Mouse (Mus musculus) embryo, embryonic 11.5 days (tissue): Measurements from ENCODE around the gene Tarsl2.

Experiments used
- DNase-seq: peaks from one replicate; pipeline ENCODE4 v3.0.0-alpha.2; 2012; ENCODE audit warnings: low read depth, low spot score

The Tarsl2 gene

GRCm38 (mm10) chr7:65650662-65651061 lies 6.0 kb downstream of the Tarsl2 start:
- DNase-seq, result no peak

- no peak for DNase-seq
These were observed 12.9 kb downstream of the Tarsl2 start for GRCm38 (mm10) chr7:65657490-65658120.

DNA sequence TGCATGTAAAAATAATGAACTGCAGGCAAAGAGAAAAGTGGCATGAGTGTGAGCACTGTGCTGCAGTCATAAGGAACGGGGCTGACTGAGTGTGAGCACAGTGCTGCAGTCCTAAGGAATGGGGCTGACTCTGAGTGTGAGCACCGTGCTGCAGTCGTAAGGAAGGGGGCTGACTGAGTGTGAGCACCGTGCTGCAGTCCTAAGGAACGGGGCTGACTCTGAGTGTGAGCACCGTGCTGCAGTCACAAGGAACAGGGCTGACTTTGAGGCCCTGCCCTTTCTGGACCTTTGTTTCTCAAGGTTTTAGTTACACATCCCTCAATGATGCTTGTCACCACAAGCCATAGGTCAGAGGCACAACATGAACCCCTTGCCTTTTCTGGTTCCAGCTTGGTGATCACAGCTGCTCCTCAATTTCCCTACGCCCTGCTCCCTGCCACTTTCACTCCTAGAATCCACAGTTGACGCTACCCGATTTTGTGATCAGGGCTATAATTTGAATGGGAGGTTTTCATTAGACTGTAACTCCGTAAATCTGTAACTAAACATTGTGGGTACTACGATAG lies 18.6 kb downstream of the Tarsl2 start:
- DNase-seq, result no peak

GRCm38 (mm10) chr7:65663886-65664285 lies 19.2 kb downstream of the Tarsl2 start:
- DNase-seq, result no peak

DNA sequence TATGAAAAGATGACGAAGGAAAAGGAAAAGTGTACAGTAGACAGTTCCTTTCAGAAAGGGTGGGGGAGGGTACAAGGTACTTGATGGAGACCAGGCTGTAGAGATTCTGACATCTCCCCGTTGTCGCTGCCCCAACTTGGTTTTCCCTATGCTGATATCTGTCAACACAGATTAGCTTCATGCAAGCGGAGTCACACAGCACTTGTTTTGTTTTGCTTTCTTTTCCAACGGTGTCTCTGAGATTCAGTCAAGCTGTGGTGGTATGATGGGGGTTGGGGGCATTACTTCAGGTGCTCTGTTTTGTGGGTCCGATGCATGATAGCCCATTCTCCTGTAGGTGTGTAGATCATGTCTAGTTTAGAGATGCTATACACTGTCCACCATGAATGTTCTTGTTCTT lies 22.8 kb downstream of the Tarsl2 start:
- no peak for DNase-seq

GRCm38 (mm10) chr7:65678050-65678449 lies 33.4 kb downstream of the Tarsl2 start:
- no peak for DNase-seq

GRCm38 (mm10) chr7:65678900-65679595 lies 34.4 kb downstream of the Tarsl2 start:
- DNase-seq, result no peak

DNA sequence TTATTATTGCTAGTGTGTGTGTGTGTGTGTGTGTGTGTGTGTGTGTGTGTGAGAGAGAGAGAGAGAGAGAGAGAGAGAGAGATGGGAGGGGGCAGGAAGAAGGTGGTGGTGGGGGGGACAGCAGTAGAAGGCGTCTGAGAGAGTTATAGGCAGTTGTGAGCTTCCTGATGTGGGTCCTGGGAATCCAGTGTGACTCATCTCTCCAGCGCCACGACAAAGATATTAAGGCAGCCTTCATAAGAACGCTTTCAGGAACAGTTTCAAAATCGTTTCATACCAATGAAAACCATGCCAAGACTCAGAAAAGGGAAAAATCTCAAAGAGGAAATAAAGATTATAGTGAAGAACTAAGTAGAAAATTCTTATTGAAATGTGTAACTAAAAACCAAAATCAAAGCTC lies 36.5 kb downstream of the Tarsl2 start:
- no peak for DNase-seq

DNA sequence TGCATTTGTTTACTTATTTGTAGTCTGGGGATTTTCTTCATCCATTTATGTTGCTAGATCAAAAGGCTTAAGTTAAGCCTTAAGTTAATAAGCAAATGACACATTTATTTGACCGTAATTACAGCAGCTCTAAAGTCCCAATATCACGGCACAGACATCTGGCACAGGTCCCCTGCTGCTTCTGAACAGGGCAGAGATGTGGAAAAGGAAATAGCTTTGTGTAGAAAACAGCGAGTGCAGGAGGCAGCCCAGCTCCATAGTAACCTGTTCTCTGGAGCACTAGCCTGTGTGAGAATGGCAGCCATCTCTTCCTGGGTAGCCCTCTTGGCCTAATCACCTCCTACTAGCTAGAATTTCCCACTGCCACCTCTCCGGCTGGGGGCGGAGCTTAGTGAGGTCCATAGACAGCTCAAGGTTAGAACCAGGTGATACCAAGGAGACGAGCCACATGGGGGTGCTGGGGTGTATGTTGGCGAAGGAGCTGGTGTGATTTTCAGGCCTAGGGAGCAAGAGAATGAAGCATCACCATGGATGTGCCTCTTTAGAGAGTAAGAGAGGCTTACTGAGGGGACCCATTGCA lies 39.6 kb downstream of the Tarsl2 start:
- no peak for DNase-seq

DNA sequence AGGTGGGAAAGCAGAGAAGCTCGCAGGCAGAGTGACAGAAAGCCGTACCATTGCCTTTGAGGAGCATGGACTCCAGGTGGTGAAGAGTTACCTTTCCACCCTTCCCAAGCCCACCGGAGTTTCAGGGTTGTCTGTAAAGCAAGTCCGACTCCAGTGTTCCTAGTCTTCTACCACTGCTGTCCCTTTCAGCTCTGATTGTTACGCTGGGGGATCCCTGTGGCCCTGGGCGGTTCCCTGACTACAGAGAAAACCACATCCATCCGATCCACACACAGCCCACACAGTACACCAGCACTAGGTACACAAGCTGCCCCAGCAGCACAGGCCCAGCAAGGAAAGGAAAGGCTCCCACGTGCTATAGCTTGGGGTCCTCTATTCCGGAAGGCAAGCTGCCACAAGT lies 42.0 kb downstream of the Tarsl2 start:
- DNase-seq, result no peak

DNA sequence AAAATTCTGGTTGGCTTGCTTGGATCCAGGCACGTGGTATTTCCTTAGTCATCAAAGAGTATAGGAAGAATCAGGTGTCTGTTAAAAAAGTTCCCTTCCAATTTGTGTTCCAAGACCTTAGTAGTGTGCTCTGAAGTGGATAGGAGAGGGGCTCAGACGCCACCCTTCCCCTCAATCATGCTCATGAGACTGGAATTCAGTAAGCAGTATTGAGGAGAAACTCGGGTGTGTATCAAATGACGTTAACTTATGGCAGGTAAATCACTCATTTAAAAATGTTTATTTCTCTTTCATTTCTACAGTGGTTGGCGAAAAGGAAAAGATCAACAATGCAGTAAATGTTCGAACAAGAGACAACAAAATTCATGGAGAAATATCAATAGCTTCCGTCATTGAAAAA lies 46.2 kb downstream of the Tarsl2 start, which contains the start of gene Tm2d3:
Gene Tm2d3, plus strand, starts transcription at position 301 of the 400 bp plus-strand sequence.
- DNase-seq, result no peak

- DNase-seq, result no peak
These were observed 47.4 kb downstream of the Tarsl2 start for GRCm38 (mm10) chr7:65691929-65692605.

GRCm38 (mm10) chr7:65692883-65693282 lies 48.2 kb downstream of the Tarsl2 start:
- DNase-seq, result no peak

DNA sequence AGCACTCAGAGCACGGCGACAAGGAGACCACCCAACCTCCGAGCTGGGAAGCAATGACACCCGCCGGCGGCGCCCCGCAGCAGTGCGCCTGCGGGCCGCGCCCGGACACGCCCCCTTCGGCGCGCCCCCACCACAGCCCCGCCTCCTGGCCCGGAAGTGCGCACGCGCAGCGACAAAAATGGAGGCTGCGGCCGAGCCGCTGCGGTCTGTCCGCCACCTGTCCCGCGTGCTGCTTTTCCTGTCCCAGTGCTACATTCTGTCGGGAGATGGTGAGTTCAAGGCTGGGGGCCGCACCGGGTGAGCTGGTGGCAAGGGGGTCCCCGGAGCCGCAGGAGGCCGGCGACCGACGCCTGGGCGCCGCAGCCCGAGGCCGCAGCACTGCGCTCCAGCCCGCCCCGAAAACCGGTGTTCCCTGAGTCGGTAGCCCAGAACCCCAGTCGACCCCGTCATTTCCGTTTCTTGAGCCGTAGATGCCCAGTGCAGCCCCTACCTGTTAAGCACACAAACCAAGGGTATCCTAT lies 48.7 kb downstream of the Tarsl2 start:
- DNase-seq, result peak; percentile 75

DNA sequence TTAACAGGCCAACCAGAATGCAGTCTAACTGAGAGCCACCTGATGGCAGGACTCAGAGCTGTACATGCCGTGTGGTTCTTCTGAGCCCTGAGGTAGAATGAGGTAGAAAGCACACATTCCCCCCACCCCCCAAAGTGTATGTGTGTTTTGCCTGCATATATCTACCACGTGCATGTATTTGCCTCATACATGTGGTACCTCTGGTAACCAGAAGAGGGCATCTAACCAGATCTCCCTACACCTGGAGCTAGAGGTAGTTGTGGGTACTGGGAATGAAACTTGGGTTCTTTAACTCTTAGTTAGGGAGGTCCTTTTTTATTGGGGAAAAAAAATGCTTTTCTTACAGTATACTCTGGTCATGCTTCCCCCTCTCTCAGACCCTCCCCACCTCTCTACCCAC lies 51.8 kb downstream of the Tarsl2 start:
- no peak for DNase-seq

DNA sequence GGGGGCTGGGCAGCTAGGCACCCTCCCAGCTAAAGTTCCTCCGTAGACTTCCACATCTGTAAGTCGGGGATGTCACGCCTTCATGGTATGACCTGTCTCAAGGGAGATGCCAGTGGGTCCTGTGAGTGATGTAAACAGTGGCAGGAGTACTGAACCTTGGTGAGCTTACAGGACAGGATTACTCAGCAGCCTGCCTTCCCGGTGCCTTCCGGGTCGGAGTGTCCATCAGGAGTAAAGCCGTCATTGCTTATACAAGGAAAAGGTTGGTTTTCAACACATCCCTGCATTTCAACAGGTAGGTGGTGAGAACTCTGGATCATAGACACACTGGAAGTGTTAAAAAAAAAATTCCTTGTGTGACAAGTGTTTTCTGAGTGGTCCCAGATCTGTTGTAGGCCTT lies 57.4 kb downstream of the Tarsl2 start:
- no peak for DNase-seq

- peak; percentile 57 for DNase-seq
These were observed 60.1 kb downstream of the Tarsl2 start for GRCm38 (mm10) chr7:65704818-65705242.

- DNase-seq, result no peak
These were observed 63.8 kb downstream of the Tarsl2 start for GRCm38 (mm10) chr7:65708506-65708905.

GRCm38 (mm10) chr7:65710301-65710700 lies 65.6 kb downstream of the Tarsl2 start:
- DNase-seq, result no peak

DNA sequence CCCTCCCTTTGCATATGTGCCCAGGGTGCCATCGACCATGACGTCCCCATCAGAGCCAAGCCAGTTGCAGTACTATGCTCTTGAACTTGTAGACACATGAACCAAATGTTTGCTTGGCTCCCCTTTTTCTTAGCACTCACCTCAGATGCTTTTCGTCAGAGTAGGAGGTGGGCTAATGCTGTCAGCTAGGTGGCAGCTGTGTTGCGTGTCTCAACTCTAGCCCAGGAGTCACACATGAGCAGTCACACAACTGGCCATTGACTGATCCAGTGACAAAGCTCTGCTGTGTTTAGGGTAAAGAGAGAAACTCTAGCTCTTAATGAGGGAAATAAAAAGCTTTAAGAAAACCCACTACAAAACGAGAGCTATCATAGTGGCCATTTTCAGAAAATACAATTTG lies 69.1 kb downstream of the Tarsl2 start:
- no peak for DNase-seq

DNA sequence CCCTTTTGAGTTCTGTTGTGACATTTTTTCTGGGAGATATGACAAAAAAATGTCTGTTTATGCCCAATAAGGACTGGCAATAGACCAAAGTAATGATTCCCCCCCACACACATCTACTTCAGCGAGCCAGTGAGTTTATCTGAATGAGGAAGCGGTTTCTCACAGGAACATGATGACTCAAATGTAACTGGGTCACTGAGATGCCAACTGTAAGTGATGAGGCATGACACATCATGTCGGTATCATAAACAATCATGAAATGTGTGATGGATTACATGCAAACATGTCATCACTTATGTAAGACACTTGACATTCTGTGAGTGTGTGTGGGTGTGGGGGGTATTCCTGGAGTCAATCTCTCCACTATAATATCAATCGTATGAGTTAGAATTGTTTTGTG lies 69.6 kb downstream of the Tarsl2 start:
- DNase-seq, result no peak

- no peak for DNase-seq
These were observed 89.3 kb downstream of the Tarsl2 start for GRCm38 (mm10) chr7:65734024-65734423.
